Mouse (Mus musculus) limb, embryonic 10.5 days (tissue): Measurements from ENCODE around the gene Cubn. TPM values are rescaled to one million over a fixed set of nuclear protein-coding genes. Genes with fewer than 3 reads are reported as not detected.

Source experiments
- DNase-seq: peaks from one replicate; pipeline ENCODE4 v3.0.0-alpha.2; 2017; ENCODE audit warnings: low spot score
- H3K27ac ChIP-seq: fragments of 300-500 bp; sonication (generic); 2 replicates; pipeline ENCODE4 v1.5.1; 2016; ENCODE audit warnings: mild to moderate bottlenecking
- H3K27me3 ChIP-seq: fragments of 300-500 bp; sonication (generic); 2 replicates; pipeline ENCODE4 v1.6.1; 2016; ENCODE audit warnings: low read depth, mild to moderate bottlenecking; ENCODE audit not compliant: poor library complexity, severe bottlenecking
- H3K36me3 ChIP-seq: fragments of 300-500 bp; sonication (generic); 2 replicates; pipeline ENCODE4 v1.6.1; 2016; ENCODE audit warnings: mild to moderate bottlenecking, moderate library complexity
- H3K4me1 ChIP-seq: fragments of 300-500 bp; sonication (generic); 2 replicates; pipeline ENCODE4 v1.6.1; 2016
- H3K4me3 ChIP-seq: fragments of 300-500 bp; sonication (generic); 2 replicates; pipeline ENCODE4 v1.5.1; 2016; ENCODE audit warnings: mild to moderate bottlenecking, moderate library complexity
- H3K9me3 ChIP-seq: fragments of 300-500 bp; sonication (generic); replicated peaks from 2 replicates; pipeline ENCODE4 v1.6.1; 2016; ENCODE audit warnings: mild to moderate bottlenecking
- WGBS: fragments of 180-500 bp; shearing (Covaris S2); methylation state at CpG from one replicate; pipeline ENCODE4 v1.1.7; 2016; 5-methylcytosine and 5-hydroxymethylcytosine counted together
- polyA plus RNA-seq: library from polyadenylated mRNA; unstranded; fragments of >200 nt; fragmentation: Nextera tagmentation; extraction: Ambion mirVana; gene quantifications from 2 replicates; pipeline ENCODE4 v1.2.1, GENCODE M21; 2016

Gene Cubn
- 0.05 TPM in 2 replicates for polyA plus RNA-seq

DNA sequence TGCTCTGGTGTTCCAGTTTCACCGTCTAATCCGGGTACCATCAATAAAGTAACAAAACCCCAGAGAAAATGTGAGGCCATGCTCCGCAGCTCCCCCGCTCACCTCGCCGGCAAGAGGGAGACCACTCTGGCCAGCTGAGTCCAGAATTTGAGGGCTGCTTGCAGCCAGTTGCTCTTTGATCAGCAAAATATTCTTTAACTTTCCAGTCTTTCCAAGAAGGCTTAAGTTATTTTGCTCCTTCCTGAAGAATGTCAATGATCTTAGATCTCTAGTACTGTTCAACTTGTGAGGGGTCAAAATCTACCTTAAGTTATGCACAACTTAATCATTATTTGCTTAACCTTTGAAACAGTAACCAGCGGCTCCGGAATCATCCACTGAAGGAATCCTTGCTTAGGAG is at the start of gene Cubn:
Cubn (minus strand) TSS at position 80 of the 400 bp plus-strand sequence.
- Histone ChIP-seq H3K27ac (no peak within 1 kb of the TSS), H3K9me3 (no peaks in the 10 kb centered on the region), H3K36me3 (no peaks in the 10 kb centered on the region), H3K4me3 (no peak within 1 kb of the TSS), H3K27me3 (no peaks in the 10 kb centered on the region), H3K4me1 (peaks cover 6% of the 10 kb centered on the region; the same call in 1 of the 2 replicates)
- 62% methylated on average over 8 of the region's 8 CpGs for WGBS
- DNase-seq: no peak

DNA sequence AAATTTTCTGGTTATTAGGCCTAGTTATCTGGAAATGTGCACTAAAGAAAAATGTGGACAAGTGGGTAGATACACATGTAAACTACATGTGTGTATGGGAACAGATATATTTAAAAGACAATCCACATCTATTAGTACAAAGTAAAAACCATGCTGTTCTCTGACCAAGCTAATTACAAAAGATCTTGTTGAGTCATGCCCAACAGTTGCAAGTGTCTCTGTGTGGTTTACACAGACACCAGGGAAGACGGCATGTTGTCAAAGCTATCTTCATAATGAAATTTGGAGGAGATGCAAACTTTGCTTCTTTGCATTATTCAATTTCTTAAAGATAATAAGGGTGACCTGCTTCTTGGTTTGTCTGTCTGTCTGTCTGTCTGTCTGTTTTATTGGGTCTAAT is 48.2 kb upstream of the Cubn start:
- DNase-seq: no peak
- Histone ChIP-seq H3K9me3 (no peaks in the 10 kb centered on the region), H3K27ac (no peak overlapping the region), H3K36me3 (no peaks in the 10 kb centered on the region), H3K27me3 (no peaks in the 10 kb centered on the region), H3K4me3 (no peak overlapping the region), H3K4me1 (peaks cover 13% of the 10 kb centered on the region)
- 94% methylated on average over 1 of the region's 1 CpGs for WGBS

DNA sequence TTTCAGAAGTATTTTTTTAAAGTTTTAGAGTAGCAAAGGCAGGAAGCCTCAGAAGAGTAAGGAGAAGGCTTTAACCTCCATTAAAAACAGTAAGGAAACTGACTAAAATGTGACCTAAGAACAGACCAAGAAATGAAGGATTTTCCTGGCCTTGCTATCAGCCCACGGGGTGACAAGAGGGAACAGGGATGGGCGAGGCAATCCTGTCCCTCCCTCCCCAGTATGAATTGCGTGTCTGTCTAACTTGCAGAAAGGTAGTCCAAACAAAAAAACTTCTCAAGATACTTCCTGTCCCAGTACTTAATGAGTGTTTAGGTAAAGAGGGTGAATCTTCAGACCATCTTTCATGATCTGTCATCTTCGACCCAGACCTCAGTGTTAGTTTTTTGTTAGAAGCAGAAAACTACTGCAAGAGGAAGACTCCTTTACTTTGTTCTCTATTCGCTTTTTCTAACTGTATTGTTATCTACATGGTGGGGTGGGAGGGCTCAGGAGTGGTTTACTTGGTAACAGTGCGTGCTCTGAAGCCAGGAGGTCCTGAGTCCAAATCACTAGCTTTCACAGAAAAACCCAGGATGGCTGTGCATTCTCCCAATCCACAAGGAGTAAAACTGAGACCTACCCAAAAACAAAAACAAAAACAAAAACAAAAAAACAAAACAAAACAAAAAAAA is 47.2 kb upstream of the Cubn start:
- Histone ChIP-seq H3K36me3 (no peaks in the 10 kb centered on the region), H3K27ac (no peak overlapping the region), H3K4me1 (peaks cover 6% of the 10 kb centered on the region), H3K9me3 (no peaks in the 10 kb centered on the region), H3K4me3 (no peak overlapping the region), H3K27me3 (no peaks in the 10 kb centered on the region)
- DNase-seq: no peak
- WGBS: 78% methylated on average over 6 of the region's 6 CpGs

DNA sequence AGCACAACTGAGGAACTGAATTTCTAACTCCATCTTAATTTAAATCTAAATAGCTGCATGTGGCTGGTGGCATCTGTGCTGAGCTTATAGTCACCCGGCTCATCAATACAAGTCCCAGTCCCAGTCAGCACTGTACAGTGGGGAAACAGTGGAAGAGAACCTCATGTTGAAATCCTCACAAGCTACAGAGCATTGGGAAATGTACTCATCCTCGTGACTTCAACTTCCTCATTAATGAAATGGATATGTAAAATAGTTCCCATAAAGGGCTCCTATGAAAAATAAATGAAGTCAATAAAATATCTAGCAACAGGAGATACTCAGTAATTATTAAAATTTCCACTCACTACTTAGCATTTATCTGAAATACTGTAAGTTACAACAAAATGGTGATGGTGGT is 46.6 kb upstream of the Cubn start:
- Histone ChIP-seq H3K36me3 (no peaks in the 10 kb centered on the region), H3K27me3 (no peaks in the 10 kb centered on the region), H3K9me3 (no peaks in the 10 kb centered on the region), H3K4me1 (peaks cover 3% of the 10 kb centered on the region; the same call in 1 of the 2 replicates), H3K4me3 (no peak overlapping the region), H3K27ac (no peak overlapping the region)
- no peak for DNase-seq
- WGBS: 83% methylated on average over 2 of the region's 2 CpGs

DNA sequence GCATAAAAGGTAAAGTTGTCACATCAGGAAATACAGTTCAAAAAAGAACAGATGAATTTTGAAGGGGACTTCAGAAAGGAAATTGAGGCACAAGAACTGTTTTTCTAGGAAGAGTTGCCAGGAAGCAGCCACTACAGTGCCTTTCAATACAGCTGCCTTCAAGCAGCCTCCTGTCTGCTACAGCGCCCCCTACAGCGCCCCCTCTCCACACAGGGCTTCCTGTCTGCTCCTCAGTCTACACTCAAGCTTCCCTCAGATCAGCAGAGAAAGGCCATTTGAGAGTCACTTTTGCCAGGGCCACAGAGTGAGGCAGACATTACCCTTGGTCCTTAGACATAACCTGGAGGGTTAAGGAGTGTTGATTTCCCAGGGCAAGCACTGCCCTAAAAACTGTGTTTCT is 46.1 kb upstream of the Cubn start:
- H3K36me3 ChIP-seq: no peaks in the 10 kb centered on the region
- no peaks in the 10 kb centered on the region for H3K4me1 ChIP-seq
- no peaks in the 10 kb centered on the region for H3K27me3 ChIP-seq
- 20% methylated on average over 2 of the region's 2 CpGs for WGBS
- no peak overlapping the region for H3K27ac ChIP-seq
- DNase-seq: no peak
- no peaks in the 10 kb centered on the region for H3K9me3 ChIP-seq
- H3K4me3 ChIP-seq: no peak overlapping the region

DNA sequence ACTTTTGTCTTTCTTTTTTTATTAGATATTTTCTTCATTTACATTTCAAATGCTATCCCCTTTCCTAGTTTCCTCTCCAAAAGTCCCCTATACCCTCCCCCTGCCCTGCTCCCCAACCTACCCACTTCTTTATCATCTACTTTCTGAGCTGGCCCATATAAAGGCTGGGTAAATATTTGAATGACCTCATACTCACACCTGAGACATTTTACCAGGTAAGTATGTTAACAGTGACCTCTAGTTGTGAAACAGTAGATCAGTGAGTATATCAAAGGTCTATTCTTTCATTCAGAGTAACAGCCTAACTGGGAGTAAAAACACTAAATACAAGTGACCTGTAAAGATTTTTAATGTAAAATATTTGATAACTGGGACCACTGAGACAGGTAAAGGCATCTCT is 45.1 kb upstream of the Cubn start:
- H3K36me3 ChIP-seq: no peaks in the 10 kb centered on the region
- no peaks in the 10 kb centered on the region for H3K9me3 ChIP-seq
- no peak overlapping the region for H3K4me3 ChIP-seq
- no peaks in the 10 kb centered on the region for H3K4me1 ChIP-seq
- DNase-seq: no peak
- no peaks in the 10 kb centered on the region for H3K27me3 ChIP-seq
- H3K27ac ChIP-seq: no peak overlapping the region

DNA sequence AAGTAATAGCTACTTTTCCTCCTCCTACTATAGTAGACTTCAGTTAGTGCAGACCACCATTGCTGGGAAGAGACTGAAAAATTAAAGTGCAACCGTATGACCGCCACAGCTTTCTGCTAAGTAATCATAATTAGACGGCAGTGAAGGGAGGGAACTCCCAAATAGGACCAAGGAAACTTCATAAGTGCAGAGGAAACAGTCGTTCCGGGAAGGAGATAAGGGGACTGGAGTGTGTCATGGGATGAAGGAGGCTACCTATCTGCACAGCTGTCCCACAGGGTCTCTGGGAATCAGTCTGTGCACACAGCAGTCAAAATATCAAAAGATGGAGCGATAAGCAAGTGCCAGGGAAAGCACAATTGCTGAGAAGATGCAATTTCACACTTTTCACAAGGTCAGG is 39.0 kb upstream of the Cubn start:
- 92% methylated on average over 6 of the region's 6 CpGs for WGBS
- H3K4me3 ChIP-seq: no peak overlapping the region
- H3K36me3 ChIP-seq: no peaks in the 10 kb centered on the region
- no peaks in the 10 kb centered on the region for H3K27me3 ChIP-seq
- H3K27ac ChIP-seq: no peak overlapping the region
- no peaks in the 10 kb centered on the region for H3K4me1 ChIP-seq
- DNase-seq: no peak
- H3K9me3 ChIP-seq: no peaks in the 10 kb centered on the region

DNA sequence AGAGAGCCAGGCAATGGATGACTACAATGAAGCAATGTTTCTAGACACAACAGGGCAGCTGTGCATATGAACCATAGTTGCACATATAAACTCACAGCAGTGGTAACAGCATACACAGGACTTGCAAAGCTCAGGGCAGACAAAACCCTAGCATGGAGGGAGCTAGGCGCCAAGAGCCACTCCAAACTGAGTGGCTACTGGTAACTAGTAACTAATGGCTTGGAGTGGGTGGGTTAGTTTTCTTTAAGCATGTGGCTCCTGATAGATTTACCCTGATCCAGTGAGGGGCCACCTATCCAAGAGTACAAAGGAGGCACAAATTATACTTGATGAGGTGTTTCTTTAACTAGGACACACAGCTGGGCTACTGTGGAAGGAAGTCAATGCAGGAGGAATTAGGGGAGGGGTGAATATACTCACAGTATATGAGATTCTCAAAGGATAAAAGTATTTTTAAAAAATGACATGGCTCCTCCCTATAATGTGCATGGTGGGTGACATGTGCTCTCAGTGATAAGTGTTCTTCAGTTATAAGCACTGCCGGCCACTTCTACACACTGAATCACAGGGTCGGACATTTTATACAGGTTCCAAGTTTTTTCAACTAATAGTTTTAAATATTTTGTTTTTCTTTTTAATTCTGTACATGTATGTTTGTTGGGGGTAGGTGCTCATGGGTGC is 37.8 kb upstream of the Cubn start:
- Histone ChIP-seq H3K4me1 (no peaks in the 10 kb centered on the region), H3K27me3 (no peaks in the 10 kb centered on the region), H3K36me3 (no peaks in the 10 kb centered on the region), H3K9me3 (no peaks in the 10 kb centered on the region), H3K4me3 (no peak overlapping the region), H3K27ac (no peak overlapping the region)
- 92% methylated on average over 3 of the region's 3 CpGs for WGBS
- no peak for DNase-seq

DNA sequence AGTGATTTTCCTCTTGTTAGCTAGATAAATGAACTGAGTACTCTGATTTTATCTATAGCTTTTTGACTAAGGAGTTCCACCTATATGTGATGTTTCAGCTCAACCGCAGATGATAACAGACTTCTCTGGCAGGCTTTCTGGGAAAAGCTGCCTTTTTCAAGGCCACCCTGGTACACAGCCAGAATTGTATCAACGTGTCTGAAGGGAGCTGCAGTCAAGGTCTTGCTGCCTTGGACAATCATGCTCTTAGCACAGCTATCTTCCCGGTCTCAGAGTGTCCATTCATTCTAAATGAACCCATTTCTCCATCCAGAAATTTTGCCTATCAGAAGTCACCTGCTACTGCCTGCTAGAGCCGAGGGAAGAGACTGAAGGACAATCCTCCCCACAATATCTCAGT is 35.9 kb upstream of the Cubn start:
- 87% methylated on average over 4 of the region's 4 CpGs for WGBS
- H3K36me3 ChIP-seq: no peaks in the 10 kb centered on the region
- no peaks in the 10 kb centered on the region for H3K4me1 ChIP-seq
- no peak overlapping the region for H3K27ac ChIP-seq
- DNase-seq: no peak
- H3K27me3 ChIP-seq: no peaks in the 10 kb centered on the region
- H3K4me3 ChIP-seq: no peak overlapping the region
- no peaks in the 10 kb centered on the region for H3K9me3 ChIP-seq

DNA sequence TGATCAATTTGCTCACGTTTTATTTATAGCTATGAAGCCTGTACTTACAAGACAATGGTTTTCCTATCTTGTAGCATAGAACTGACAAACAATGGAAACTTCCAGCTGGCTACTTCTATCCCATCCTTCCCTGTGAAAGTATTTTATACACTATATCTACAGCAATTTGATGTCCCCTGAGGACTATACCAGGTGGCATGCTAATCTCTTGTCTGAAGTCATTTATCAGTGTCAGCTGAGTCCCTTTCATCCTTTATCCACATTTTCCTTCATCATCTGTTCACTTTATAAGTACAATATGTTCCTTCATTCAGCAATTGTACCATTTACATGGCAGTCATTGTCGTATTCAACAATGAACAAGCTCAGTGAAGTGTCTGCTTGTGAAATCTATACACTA is 35.5 kb upstream of the Cubn start:
- no peak for DNase-seq
- Histone ChIP-seq H3K36me3 (no peaks in the 10 kb centered on the region), H3K9me3 (no peaks in the 10 kb centered on the region), H3K4me3 (no peak overlapping the region), H3K4me1 (no peaks in the 10 kb centered on the region), H3K27me3 (no peaks in the 10 kb centered on the region), H3K27ac (no peak overlapping the region)
- WGBS: 73% methylated on average over 2 of the region's 2 CpGs

DNA sequence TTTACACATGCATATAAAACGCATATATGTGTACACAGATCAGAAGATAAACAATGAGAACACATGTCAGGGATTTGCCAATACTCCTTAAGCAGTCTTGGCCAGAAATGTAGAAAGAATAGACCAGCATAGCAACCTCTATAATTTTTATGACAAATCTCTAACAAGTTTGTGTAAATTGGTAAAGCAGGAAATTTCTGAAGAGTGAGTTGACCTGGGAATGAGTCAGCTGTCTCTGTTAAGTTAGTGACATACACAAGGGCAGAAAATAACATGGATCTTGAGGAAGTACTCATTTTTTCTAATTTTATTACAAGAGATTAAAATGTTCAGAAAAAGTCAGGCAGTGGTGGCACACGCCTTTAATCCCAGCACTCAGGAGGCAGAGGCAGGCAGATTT is 34.6 kb upstream of the Cubn start:
- Histone ChIP-seq H3K4me3 (no peak overlapping the region), H3K9me3 (no peaks in the 10 kb centered on the region), H3K27me3 (no peaks in the 10 kb centered on the region), H3K4me1 (no peaks in the 10 kb centered on the region), H3K27ac (no peak overlapping the region), H3K36me3 (no peaks in the 10 kb centered on the region)
- 88% methylated on average over 2 of the region's 2 CpGs for WGBS
- no peak for DNase-seq

DNA sequence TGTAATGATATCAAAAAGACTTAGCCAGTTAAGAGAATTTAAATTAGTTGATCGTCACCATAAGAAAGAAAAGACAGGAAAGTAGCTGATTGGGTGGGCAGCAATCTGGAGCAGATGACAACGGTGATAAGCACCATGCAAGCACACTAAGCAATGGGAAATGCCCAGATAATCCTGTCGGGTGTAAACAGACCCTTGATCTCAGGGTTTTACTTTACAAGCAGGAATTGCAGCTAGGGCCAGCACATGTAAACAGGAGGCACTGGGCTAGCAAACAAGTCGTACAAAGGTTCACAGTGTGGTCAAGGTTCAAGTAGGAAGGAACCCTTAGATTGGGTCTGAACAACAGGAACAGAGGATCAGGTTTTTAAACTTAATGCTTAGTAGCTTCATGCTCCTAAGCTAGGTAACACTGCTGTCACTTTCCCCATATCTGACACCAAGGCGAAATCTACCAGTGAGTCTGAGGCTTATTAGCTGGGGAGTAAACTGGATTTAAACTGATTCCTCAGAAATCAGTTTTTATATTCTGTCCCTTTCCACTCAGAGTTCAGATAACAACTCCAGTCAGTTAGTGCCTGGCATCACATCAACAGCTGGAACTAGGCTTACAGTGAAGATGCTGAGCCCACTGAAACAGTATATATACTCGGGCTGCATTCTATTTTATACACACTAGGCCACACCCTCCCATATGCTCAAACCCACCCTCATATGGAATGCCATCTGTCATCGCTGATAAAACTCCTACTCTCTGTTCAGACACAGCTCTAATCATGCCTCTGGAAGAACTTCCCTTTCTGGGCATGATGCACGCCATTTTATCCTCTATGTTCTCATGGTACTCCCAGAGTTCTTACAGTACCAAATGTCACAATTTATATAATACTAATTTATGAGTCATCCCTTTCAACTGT is 32.2 kb upstream of the Cubn start:
- no peak for DNase-seq
- H3K27me3 ChIP-seq: no peaks in the 10 kb centered on the region
- H3K4me1 ChIP-seq: no peaks in the 10 kb centered on the region
- no peak overlapping the region for H3K4me3 ChIP-seq
- 0 out of 2 replicates have a peak, but pooled peaks cover 2% of the 10 kb centered on the region for H3K36me3 ChIP-seq
- no peak overlapping the region for H3K27ac ChIP-seq
- H3K9me3 ChIP-seq: no peaks in the 10 kb centered on the region
- 57% methylated on average over 8 of the region's 8 CpGs for WGBS

DNA sequence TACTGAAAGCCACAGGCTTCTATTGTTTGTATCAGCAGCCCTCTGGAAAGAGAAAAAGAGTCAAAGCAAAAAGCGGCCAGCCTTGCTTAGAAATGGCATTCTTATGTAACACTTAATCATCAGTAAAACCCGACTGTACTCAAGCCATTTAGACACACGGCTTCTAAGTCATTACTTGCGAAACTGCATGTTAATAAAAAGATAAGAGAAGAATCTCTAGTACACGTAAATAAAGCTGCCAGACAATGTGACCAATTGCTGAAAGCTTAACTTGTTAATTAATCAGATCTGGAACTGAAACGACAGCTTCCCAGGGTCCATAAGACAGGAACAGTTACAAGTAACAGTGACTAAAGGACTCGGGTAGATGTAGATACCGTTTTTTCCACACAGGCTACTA is 30.5 kb upstream of the Cubn start:
- Histone ChIP-seq H3K9me3 (no peaks in the 10 kb centered on the region), H3K36me3 (0 out of 2 replicates have a peak, but pooled peaks cover 2% of the 10 kb centered on the region), H3K4me3 (no peak overlapping the region), H3K4me1 (no peaks in the 10 kb centered on the region), H3K27me3 (no peaks in the 10 kb centered on the region), H3K27ac (no peak overlapping the region)
- WGBS: 60% methylated on average over 8 of the region's 8 CpGs
- DNase-seq: no peak
